Mouse (Mus musculus): Measurements from ENCODE around the gene Carns1. TPM values are rescaled to one million over a fixed set of nuclear protein-coding genes. Genes with fewer than 3 reads are reported as not detected.
A peak's percentile ranks its signal among the peaks of the same experiment; 100 is the strongest.
"Not testable (repeated sequence)": the region's sequence is repeated elsewhere in the genome, so short reads cannot be mapped to it uniquely, and the experiment has no call there.

Carns1 gene
- polyA plus RNA-seq, 1 experiment from 2014 or later = 4.4 TPM

DNA sequence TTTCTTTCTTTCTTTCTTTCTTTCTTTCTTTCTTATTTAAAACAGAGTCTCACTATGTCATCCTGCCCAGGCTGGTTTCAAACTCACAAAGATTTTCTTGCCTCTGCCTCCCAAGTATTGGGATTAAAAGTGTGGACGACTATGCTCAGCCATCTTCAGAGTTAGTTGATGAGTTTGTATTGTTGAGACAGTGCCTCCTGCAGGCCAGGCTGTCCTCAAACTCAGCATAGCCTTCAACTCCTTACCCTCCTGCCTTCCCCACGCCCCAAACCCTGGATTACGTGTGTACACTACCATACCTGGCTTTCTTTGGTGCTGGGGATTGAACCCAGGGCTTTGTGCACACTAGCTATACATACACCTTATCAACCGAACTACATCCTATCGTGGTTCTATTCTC, 38.8 kb downstream of the Carns1 start:
- Histone ChIP-seq H3K27ac (replicated peaks) (no peak overlapping the region), H3K9me3 (no peaks in the 10 kb centered on the region), H3K36me3 (peaks cover 21% of the 10 kb centered on the region), H3K27me3 (replicated peaks) (peaks cover 19% of the 10 kb centered on the region; the same call in 1 of the 2 replicates), H3K4me3 (no peak overlapping the region), H3K9ac (no peak overlapping the region), H3K4me1 (0 out of 2 replicates have a peak, but pooled peaks cover 3% of the 10 kb centered on the region), H3K4me2 (no peak overlapping the region)
- ATAC-seq (ENCODE audit: extremely low read depth, insufficient number of reproducible peaks, low FRiP score, low TSS enrichment) = no peak
- WGBS = 70% methylated on average over 5 of the region's 5 CpGs

DNA sequence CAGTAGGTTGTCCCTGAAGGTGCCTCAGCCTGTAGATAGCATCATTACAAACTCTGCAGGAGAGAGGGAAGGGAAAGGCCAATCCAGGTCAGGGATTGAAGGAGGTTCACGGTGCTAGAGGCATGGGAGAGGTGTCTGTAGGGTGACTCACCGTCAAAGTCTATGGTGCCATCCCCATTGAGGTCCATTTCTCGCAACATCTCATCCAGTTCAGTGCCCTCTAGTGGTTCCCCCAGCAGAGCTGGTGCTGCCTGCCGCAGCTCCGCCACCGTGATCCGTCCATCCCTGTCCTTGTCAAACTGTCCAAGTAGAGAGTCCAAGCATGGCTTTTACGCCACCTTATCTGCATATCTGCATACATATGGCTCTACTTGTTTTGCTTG, 39.3 kb downstream of the Carns1 start:
- Histone ChIP-seq H3K36me3 (peaks cover 26% of the 10 kb centered on the region), H3K27me3 (replicated peaks) (peaks cover 19% of the 10 kb centered on the region; the same call in 1 of the 2 replicates)
- H3K9ac ChIP-seq; H3K4me3 ChIP-seq; H3K4me2 ChIP-seq; ATAC-seq (ENCODE audit: extremely low read depth, insufficient number of reproducible peaks, low FRiP score, low TSS enrichment); H3K4me1 ChIP-seq; H3K9me3 ChIP-seq; H3K27ac ChIP-seq (replicated peaks): not testable (repeated sequence)
- 15% methylated on average over 8 of the region's 8 CpGs for WGBS

GRCm38 (mm10) chr19:4135229-4135962, 39.9 kb downstream of the Carns1 start:
- H3K4me1 ChIP-seq; H3K4me2 ChIP-seq; H3K4me3 ChIP-seq; H3K9me3 ChIP-seq; H3K9ac ChIP-seq; ATAC-seq (ENCODE audit: extremely low read depth, insufficient number of reproducible peaks, low FRiP score, low TSS enrichment); H3K27ac ChIP-seq (replicated peaks): not testable (repeated sequence)
- Histone ChIP-seq H3K36me3 (peaks cover 28% of the 10 kb centered on the region), H3K27me3 (replicated peaks) (peaks cover 19% of the 10 kb centered on the region; the same call in 1 of the 2 replicates)
- WGBS = 83% methylated on average over 6 of the region's 6 CpGs

DNA sequence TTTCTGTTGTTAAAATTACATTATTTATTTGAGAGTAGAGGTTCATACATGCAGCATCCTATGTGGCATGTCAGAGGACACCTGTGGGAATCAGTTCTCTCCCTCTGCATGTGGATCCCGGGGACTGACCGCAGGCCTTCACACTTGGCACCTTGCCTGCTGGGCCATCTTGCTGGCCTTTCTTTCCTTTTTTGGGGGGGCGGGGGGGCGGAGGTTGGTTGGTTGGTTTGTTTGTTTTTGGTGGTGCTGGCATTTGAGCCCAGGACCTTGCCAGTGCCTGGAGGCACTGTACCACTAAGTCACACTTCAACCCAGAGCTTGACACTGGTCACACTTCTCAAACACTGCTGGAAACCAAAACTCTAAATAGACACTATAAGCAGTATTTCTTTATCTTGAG, 40.9 kb downstream of the Carns1 start:
- H3K27ac ChIP-seq (replicated peaks) = no peak overlapping the region
- H3K9ac ChIP-seq = no peak overlapping the region
- no peaks in the 10 kb centered on the region for H3K9me3 ChIP-seq
- no peak overlapping the region for H3K4me2 ChIP-seq
- no peak for ATAC-seq (ENCODE audit: extremely low read depth, insufficient number of reproducible peaks, low FRiP score, low TSS enrichment)
- H3K4me3 ChIP-seq = no peak overlapping the region
- peaks cover 17% of the 10 kb centered on the region; the same call in 1 of the 2 replicates for H3K27me3 ChIP-seq (replicated peaks)
- H3K4me1 ChIP-seq = peaks cover 11% of the 10 kb centered on the region
- H3K36me3 ChIP-seq = peaks cover 37% of the 10 kb centered on the region
- 81% methylated on average over 4 of the region's 4 CpGs for WGBS

DNA sequence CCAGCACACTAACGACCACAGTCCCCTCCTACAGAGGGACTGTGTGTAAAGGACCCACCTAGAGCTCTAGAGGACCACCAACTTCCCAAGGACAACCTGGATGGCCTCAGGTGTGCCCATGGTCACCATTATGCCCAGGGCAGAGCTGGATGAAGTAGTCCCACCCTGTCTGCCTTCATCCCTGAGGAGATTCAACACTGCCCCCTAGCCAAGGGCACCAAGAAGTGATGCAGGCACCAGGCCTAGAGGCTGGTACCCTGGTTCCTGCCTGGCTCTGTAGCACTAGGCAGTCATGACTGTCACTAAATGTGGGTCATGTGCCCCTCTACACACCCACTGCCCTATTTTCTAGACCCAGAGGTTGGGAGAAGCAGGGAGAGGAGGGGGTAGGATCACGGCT, 43.5 kb downstream of the Carns1 start:
- peaks cover 57% of the 10 kb centered on the region for H3K36me3 ChIP-seq
- no peaks in the 10 kb centered on the region for H3K9me3 ChIP-seq
- H3K27me3 ChIP-seq (replicated peaks) = peaks cover 3% of the 10 kb centered on the region; the same call in 1 of the 2 replicates
- 87% methylated on average over 2 of the region's 2 CpGs for WGBS
- H3K4me2 ChIP-seq = no peak overlapping the region
- H3K4me3 ChIP-seq = no peak overlapping the region
- H3K27ac ChIP-seq (replicated peaks) = no peak overlapping the region
- no peak for ATAC-seq (ENCODE audit: extremely low read depth, insufficient number of reproducible peaks, low FRiP score, low TSS enrichment)
- H3K9ac ChIP-seq = no peak overlapping the region
- peaks cover 20% of the 10 kb centered on the region for H3K4me1 ChIP-seq

GRCm38 (mm10) chr19:4131075-4131474, 44.2 kb downstream of the Carns1 start:
- 82% methylated on average over 5 of the region's 5 CpGs for WGBS
- Histone ChIP-seq H3K4me2 (no peak overlapping the region), H3K36me3 (peaks cover 57% of the 10 kb centered on the region), H3K4me3 (no peak overlapping the region), H3K9ac (no peak overlapping the region), H3K4me1 (peaks cover 26% of the 10 kb centered on the region), H3K9me3 (no peaks in the 10 kb centered on the region), H3K27ac (replicated peaks) (no peak overlapping the region), H3K27me3 (replicated peaks) (no peaks in the 10 kb centered on the region)
- no peak for ATAC-seq (ENCODE audit: extremely low read depth, insufficient number of reproducible peaks, low FRiP score, low TSS enrichment)

DNA sequence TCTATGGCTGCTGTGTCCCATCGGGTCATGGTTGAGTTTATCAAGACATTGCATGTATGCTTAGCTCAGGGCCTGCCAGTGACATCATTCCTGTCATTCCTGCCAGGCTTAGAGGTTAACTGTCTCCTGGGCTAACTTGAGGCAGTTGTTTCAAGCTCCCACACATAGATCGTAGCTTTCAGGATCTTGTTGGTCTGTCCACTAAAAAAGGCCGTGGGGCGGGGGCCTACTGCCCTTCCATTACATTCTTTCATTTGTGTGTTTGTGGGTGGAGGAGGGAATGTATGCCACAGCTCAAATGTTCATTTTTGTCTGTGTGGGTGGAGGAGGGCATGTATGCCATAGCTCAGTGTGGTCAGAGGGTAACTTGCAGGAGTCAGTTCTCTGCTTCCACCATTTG, 45.2 kb downstream of the Carns1 start:
- ATAC-seq (ENCODE audit: extremely low read depth, insufficient number of reproducible peaks, low FRiP score, low TSS enrichment) = no peak
- H3K4me3 ChIP-seq = no peak overlapping the region
- H3K27ac ChIP-seq (replicated peaks) = peak overlapping the region; percentile 20
- peaks cover 27% of the 10 kb centered on the region for H3K4me1 ChIP-seq
- 0 out of 2 replicates have a peak overlapping the region, but pooled peaks have one; percentile 35 for H3K9ac ChIP-seq
- H3K9me3 ChIP-seq = no peaks in the 10 kb centered on the region
- WGBS = 59% methylated on average over 4 of the region's 4 CpGs
- no peak overlapping the region for H3K4me2 ChIP-seq
- no peaks in the 10 kb centered on the region for H3K27me3 ChIP-seq (replicated peaks)
- peaks cover 57% of the 10 kb centered on the region for H3K36me3 ChIP-seq

DNA sequence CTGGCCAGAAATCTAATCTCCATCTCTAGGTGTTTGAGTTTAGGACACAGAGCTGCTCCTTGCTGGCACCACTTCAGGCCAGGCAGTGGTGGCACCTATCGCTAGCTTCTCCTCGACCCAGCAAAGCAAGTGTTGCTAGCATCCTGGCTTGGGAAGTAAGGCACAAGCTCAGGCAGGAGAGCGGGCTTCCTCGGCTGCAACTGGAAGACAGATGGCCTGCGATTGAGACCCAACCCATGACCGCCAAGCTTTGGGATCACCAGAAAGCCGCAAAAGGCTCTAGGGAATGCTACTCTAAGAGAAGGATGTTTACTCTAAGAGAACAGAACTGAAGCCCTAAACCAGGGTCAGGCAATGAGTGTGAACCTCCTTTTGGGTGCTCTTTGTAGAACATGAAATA, 45.8 kb downstream of the Carns1 start:
- peaks cover 31% of the 10 kb centered on the region for H3K4me1 ChIP-seq
- H3K4me3 ChIP-seq = no peak overlapping the region
- no peak overlapping the region for H3K4me2 ChIP-seq
- no peak overlapping the region; the same call in 1 of the 2 replicates for H3K27ac ChIP-seq (replicated peaks)
- no peaks in the 10 kb centered on the region for H3K27me3 ChIP-seq (replicated peaks)
- ATAC-seq (ENCODE audit: extremely low read depth, insufficient number of reproducible peaks, low FRiP score, low TSS enrichment) = no peak
- 0 out of 2 replicates have a peak overlapping the region, but pooled peaks have one; percentile 35 for H3K9ac ChIP-seq
- peaks cover 57% of the 10 kb centered on the region for H3K36me3 ChIP-seq
- H3K9me3 ChIP-seq = no peaks in the 10 kb centered on the region
- WGBS = 93% methylated on average over 7 of the region's 7 CpGs

DNA sequence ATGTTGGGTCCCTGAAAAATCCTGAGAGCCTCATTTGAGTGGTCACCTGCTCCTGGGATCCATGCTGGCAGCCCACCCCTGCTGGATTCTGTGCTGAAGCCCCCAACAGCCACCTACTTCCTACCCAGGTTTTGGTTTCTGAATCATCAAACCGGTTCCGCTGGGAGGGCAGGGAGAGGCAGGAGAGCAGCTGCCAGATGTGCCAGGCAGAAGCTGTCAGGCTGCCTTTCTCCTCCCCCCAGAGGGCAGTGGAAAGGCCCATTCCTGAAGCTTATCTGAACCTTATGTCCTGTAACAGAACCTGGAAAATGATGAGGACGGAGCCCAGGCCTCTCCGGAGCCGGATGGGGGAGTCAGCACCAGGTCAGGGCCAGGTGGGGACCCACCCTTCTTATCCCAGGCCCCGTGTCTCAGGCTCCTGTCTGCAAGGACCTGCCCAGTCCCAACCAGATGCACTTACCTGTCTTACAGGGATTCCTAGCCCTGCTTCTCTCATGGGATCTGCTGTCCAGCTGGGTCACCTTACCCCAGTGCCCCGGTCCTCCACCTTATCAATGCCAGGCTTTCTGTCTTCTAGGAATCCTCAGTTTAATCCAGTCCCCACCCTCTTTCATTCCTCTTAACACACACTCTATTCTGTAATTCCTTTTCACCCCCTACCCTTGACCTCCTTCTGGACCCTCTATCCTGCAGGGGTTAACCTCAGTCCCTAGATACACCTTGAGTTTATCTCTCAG, 48.4 kb downstream of the Carns1 start:
- no peaks in the 10 kb centered on the region for H3K9me3 ChIP-seq
- H3K9ac ChIP-seq = peak overlapping the region; percentile 90
- peaks cover 41% of the 10 kb centered on the region for H3K36me3 ChIP-seq
- no peaks in the 10 kb centered on the region for H3K27me3 ChIP-seq (replicated peaks)
- H3K4me2 ChIP-seq = peak overlapping the region; percentile 81
- no peak overlapping the region for H3K27ac ChIP-seq (replicated peaks)
- ATAC-seq (ENCODE audit: extremely low read depth, insufficient number of reproducible peaks, low FRiP score, low TSS enrichment) = no peak
- 49% methylated on average over 7 of the region's 7 CpGs for WGBS
- H3K4me3 ChIP-seq = peak overlapping the region; percentile 75
- H3K4me1 ChIP-seq = peaks cover 31% of the 10 kb centered on the region

DNA sequence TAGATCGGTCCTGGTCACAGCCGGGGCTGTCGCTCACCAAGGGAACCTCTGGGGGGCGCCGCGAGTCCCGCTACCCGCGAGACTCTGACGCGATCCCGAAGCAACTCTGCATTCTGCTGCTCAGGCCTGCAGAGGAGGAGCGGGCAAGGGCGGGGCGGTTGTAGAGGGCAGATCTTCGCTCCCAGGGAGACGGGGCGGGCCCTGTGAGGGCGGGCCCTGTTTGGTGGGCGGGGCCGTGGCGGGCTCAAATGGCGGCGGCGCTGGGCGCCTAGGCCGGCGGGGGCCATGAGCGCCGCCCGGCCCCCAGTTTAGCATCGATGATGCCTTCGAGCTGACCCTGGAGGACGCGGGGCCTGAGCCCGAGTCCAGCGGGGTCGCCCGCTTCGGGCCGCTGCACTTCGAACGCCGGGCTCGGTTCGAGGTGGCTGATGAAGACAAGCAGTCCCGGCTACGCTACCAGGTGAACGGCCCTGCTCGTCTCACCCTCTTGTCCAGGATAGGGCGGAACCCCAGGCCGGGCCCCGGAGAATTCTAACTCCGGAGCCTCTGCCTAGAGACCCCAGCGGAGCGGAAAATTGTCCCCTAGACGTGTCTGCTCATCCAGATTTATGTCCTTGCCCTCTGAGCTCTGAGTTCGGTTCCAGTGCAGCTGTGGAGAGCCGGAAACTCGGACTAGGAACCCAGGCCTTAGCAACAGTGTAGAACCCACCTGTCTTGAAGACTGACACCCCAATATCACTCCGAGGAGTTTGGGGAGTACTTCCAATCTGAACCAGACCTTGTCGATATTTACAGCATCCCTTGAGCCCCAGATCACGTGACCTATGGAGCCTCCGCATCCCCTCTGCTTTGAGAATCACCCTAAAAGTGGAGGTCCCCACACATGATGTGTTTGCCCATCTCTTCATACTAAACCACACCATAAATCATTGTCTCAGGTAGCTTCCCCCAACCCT, 49.3 kb downstream of the Carns1 start, which contains the start of gene Aip:
Gene Aip, minus strand, starts transcription at position 118 of the 956 bp plus-strand sequence.
- H3K36me3 ChIP-seq = peaks cover 32% of the 10 kb centered on the region
- H3K27me3 ChIP-seq (replicated peaks) = no peaks in the 10 kb centered on the region
- peak within 1 kb of the TSS; percentile 81 for H3K4me2 ChIP-seq
- peak within 1 kb of the TSS; percentile 90 for H3K9ac ChIP-seq
- ATAC-seq (ENCODE audit: extremely low read depth, insufficient number of reproducible peaks, low FRiP score, low TSS enrichment) = peak; percentile 94
- peaks cover 34% of the 10 kb centered on the region for H3K4me1 ChIP-seq
- no peaks in the 10 kb centered on the region for H3K9me3 ChIP-seq
- peak within 1 kb of the TSS; percentile 75 for H3K4me3 ChIP-seq
- peak within 1 kb of the TSS; percentile 64 for H3K27ac ChIP-seq (replicated peaks)
- under 1% methylated on average over 64 of the region's 64 CpGs for WGBS

DNA sequence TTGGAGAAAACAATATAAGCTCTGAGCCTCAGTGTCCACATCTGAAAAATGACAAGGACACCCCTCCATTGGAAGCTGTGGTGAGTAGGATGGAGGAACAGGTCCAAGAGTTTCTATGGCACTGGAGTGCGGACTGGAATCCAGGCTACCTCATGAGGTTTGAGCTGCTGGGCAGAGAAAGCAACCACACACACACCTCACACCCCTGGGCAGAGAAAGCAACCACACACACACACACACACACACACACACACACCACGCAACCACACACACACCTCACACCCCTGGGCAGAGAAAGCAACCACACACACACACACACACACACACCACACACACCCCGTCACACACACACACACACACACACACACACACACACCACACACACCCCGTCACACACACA, 50.0 kb downstream of the Carns1 start:
- Histone ChIP-seq H3K4me1 (peaks cover 42% of the 10 kb centered on the region), H3K4me2 (peak overlapping the region; percentile 67), H3K9ac (peak overlapping the region; percentile 78), H3K36me3 (peaks cover 29% of the 10 kb centered on the region), H3K4me3 (peak overlapping the region; percentile 75)
- not testable (repeated sequence) for H3K27me3 ChIP-seq (replicated peaks); H3K9me3 ChIP-seq; H3K27ac ChIP-seq (replicated peaks)
- ATAC-seq (ENCODE audit: extremely low read depth, insufficient number of reproducible peaks, low FRiP score, low TSS enrichment) = peak; percentile 1; the same call in 1 of the 2 replicates
- WGBS = 40% methylated on average over 1 of the region's 4 CpGs
